Mouse (Mus musculus): Measurements from ENCODE around the gene Acot1.

DNA sequence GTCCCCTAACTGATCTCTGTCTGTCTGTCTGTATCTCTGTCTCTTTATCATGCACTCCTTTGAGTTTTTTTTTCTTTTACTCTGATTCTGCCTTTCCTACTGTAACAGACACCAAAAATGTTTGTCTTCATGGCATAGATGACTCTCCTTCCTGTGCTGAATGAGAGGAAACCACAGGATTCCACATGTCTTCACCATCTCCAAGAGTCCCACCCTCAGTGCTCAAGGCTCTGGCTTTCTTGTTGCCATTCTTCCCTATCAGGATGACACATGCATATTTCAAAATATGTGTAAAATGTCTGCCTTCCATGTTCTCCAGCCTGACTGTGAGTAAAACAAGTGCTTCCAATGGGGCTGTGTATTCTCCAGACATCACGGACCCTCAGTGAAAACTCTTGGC lies 37.6 kb downstream of the Acot1 start:
- TF ChIP-seq GATA1 (IDR thresholded peaks at IDR 0.05; ENCODE audit: low read length), result no peak
- no peak for TF ChIP-seq TAL1 (IDR thresholded peaks at IDR 0.05; ENCODE audit: low read length)
